Mouse (Mus musculus): ENCODE data around the gene Olfr533. TPM values are rescaled to one million over a fixed set of nuclear protein-coding genes. Genes with fewer than 3 reads are reported as not detected.

Gene Olfr533
- not detected for polyA plus RNA-seq (2014; fragmentation: Illumina TruSeq; extraction: RNeasy Lipid Tissue Mini Kit (QIAGEN cat#74804); ENCODE audit: insufficient read depth, low read depth, low replicate concordance)

DNA sequence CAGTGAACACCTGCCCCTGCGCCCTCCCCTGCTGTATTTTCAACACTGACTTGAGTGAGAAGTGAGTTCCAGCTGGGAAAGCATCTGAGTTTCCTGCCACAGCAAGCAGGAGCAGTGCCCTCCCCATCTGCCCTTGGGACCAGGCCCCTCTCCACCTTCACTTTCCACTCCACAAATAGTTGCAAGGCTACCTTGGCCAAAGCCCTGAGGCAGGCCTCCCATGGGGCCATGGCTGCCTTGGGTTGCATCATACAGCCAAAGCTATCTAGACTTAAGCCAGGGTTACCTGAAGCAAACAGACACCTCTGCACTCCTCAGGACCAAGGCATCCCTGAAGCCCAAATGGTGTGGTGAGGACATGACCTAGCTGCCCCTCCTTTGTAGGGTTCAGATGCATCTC is at the start of gene Olfr533:
Gene Olfr533 (plus strand): TSS at position 301 of the 400 bp plus-strand sequence.

GRCm38 (mm10) chr7:140421539-140421938 is 41.6 kb upstream of the Olfr533 start, which contains the start of gene Olfr532:
Olfr532 (minus strand) TSS chr7:140421639.

GRCm38 (mm10) chr7:140483916-140484315 is 20.7 kb downstream of the Olfr533 start, which contains the start of gene Olfr535:
Olfr535 (plus strand) TSS chr7:140484216.

GRCm38 (mm10) chr7:140507346-140508021 is 44.3 kb downstream of the Olfr533 start, which contains the start of gene Olfr536:
Olfr536 (minus strand) TSS chr7:140507396.

Other genes with a start within 250 kb of the Olfr533 start
- gene Cd163l1, start 245.1 kb upstream of the Olfr533 start, polyA plus RNA-seq (2014; fragmentation: Illumina TruSeq; extraction: RNeasy Lipid Tissue Mini Kit (QIAGEN cat#74804); ENCODE audit: insufficient read depth, low read depth, low replicate concordance): 0.48 TPM
- gene 5830411N06Rik, start 216.1 kb upstream of the Olfr533 start, polyA plus RNA-seq (2014; fragmentation: Illumina TruSeq; extraction: RNeasy Lipid Tissue Mini Kit (QIAGEN cat#74804); ENCODE audit: insufficient read depth, low read depth, low replicate concordance): 0.30 TPM
- not detected for gene Olfr525, start 142.5 kb upstream of the Olfr533 start, polyA plus RNA-seq (2014; fragmentation: Illumina TruSeq; extraction: RNeasy Lipid Tissue Mini Kit (QIAGEN cat#74804); ENCODE audit: insufficient read depth, low read depth, low replicate concordance)
- gene Olfr527, start 129.4 kb upstream of the Olfr533 start, polyA plus RNA-seq (2014; fragmentation: Illumina TruSeq; extraction: RNeasy Lipid Tissue Mini Kit (QIAGEN cat#74804); ENCODE audit: insufficient read depth, low read depth, low replicate concordance): not detected
- gene Olfr60, start 101.7 kb upstream of the Olfr533 start, polyA plus RNA-seq (2014; fragmentation: Illumina TruSeq; extraction: RNeasy Lipid Tissue Mini Kit (QIAGEN cat#74804); ENCODE audit: insufficient read depth, low read depth, low replicate concordance): not detected
- gene Olfr530, start 87.0 kb upstream of the Olfr533 start, polyA plus RNA-seq (2014; fragmentation: Illumina TruSeq; extraction: RNeasy Lipid Tissue Mini Kit (QIAGEN cat#74804); ENCODE audit: insufficient read depth, low read depth, low replicate concordance): not detected
- not detected for gene Olfr531, start 60.5 kb upstream of the Olfr533 start, polyA plus RNA-seq (2014; fragmentation: Illumina TruSeq; extraction: RNeasy Lipid Tissue Mini Kit (QIAGEN cat#74804); ENCODE audit: insufficient read depth, low read depth, low replicate concordance)
- gene Olfr532, start 41.7 kb upstream of the Olfr533 start, polyA plus RNA-seq (2014; fragmentation: Illumina TruSeq; extraction: RNeasy Lipid Tissue Mini Kit (QIAGEN cat#74804); ENCODE audit: insufficient read depth, low read depth, low replicate concordance): not detected
- not detected for gene Olfr535, start 20.8 kb downstream of the Olfr533 start, polyA plus RNA-seq (2014; fragmentation: Illumina TruSeq; extraction: RNeasy Lipid Tissue Mini Kit (QIAGEN cat#74804); ENCODE audit: insufficient read depth, low read depth, low replicate concordance)
- not detected for gene Olfr536, start 44.0 kb downstream of the Olfr533 start, polyA plus RNA-seq (2014; fragmentation: Illumina TruSeq; extraction: RNeasy Lipid Tissue Mini Kit (QIAGEN cat#74804); ENCODE audit: insufficient read depth, low read depth, low replicate concordance)
- not detected for gene Olfr538, start 104.5 kb downstream of the Olfr533 start, polyA plus RNA-seq (2014; fragmentation: Illumina TruSeq; extraction: RNeasy Lipid Tissue Mini Kit (QIAGEN cat#74804); ENCODE audit: insufficient read depth, low read depth, low replicate concordance)
- not detected for gene Olfr46, start 137.9 kb downstream of the Olfr533 start, polyA plus RNA-seq (2014; fragmentation: Illumina TruSeq; extraction: RNeasy Lipid Tissue Mini Kit (QIAGEN cat#74804); ENCODE audit: insufficient read depth, low read depth, low replicate concordance)
- gene Olfr61, start 165.6 kb downstream of the Olfr533 start, polyA plus RNA-seq (2014; fragmentation: Illumina TruSeq; extraction: RNeasy Lipid Tissue Mini Kit (QIAGEN cat#74804); ENCODE audit: insufficient read depth, low read depth, low replicate concordance): not detected
- not detected for gene Olfr53, start 183.1 kb downstream of the Olfr533 start, polyA plus RNA-seq (2014; fragmentation: Illumina TruSeq; extraction: RNeasy Lipid Tissue Mini Kit (QIAGEN cat#74804); ENCODE audit: insufficient read depth, low read depth, low replicate concordance)
- gene Olfr539, start 196.6 kb downstream of the Olfr533 start, polyA plus RNA-seq (2014; fragmentation: Illumina TruSeq; extraction: RNeasy Lipid Tissue Mini Kit (QIAGEN cat#74804); ENCODE audit: insufficient read depth, low read depth, low replicate concordance): not detected
- gene Olfr45, start 218.6 kb downstream of the Olfr533 start, polyA plus RNA-seq (2014; fragmentation: Illumina TruSeq; extraction: RNeasy Lipid Tissue Mini Kit (QIAGEN cat#74804); ENCODE audit: insufficient read depth, low read depth, low replicate concordance): not detected
- gene Olfr541, start 233.9 kb downstream of the Olfr533 start, polyA plus RNA-seq (2014; fragmentation: Illumina TruSeq; extraction: RNeasy Lipid Tissue Mini Kit (QIAGEN cat#74804); ENCODE audit: insufficient read depth, low read depth, low replicate concordance): not detected

Measured in lung, adult 10 weeks (tissue).